Mouse (Mus musculus) forebrain, embryonic 10.5 days (tissue): ENCODE data around the gene Tbce. TPM values are rescaled to one million over a fixed set of nuclear protein-coding genes. Genes with fewer than 3 reads are reported as not detected.
A peak's percentile ranks its signal among the peaks of the same experiment; 100 is the strongest.
"Not testable (repeated sequence)": the region's sequence is repeated elsewhere in the genome, so short reads cannot be mapped to it uniquely, and the experiment has no call there.

Source experiments
- DNase-seq: peaks from one replicate; pipeline ENCODE4 v3.0.0-alpha.2; 2017; ENCODE audit warnings: low spot score; ENCODE audit errors: extremely low spot score
- H3K27ac ChIP-seq: fragments of 300-500 bp; sonication (generic); 2 replicates; pipeline ENCODE4 v1.5.1; 2016; ENCODE audit warnings: mild to moderate bottlenecking
- H3K27me3 ChIP-seq: fragments of 300-500 bp; sonication (generic); 2 replicates; pipeline ENCODE4 v1.6.1; 2016; ENCODE audit warnings: mild to moderate bottlenecking; ENCODE audit not compliant: poor library complexity, severe bottlenecking
- H3K36me3 ChIP-seq: fragments of 300-500 bp; sonication (generic); replicated peaks from 2 replicates; pipeline ENCODE4 v1.6.1; 2016; ENCODE audit warnings: mild to moderate bottlenecking, moderate library complexity
- H3K4me1 ChIP-seq: fragments of 300-500 bp; sonication (generic); 2 replicates; pipeline ENCODE4 v1.6.1; 2016
- H3K4me3 ChIP-seq: fragments of 300-500 bp; sonication (generic); 2 replicates; pipeline ENCODE4 v1.5.1; 2016; ENCODE audit warnings: mild to moderate bottlenecking, moderate library complexity
- H3K9me3 ChIP-seq: fragments of 300-500 bp; sonication (generic); 2 replicates; pipeline ENCODE4 v1.6.1; 2016; ENCODE audit warnings: mild to moderate bottlenecking, moderate library complexity
- WGBS: fragments of 180-500 bp; shearing (Covaris S2); methylation state at CpG from one replicate; pipeline ENCODE4 v1.1.7; 2016; 5-methylcytosine and 5-hydroxymethylcytosine counted together
- polyA plus RNA-seq: library from polyadenylated mRNA; unstranded; fragments of >200 nt; fragmentation: Nextera tagmentation; extraction: Ambion mirVana; gene quantifications from 2 replicates; pipeline ENCODE4 v1.2.1, GENCODE M21; 2016

Tbce gene
- polyA plus RNA-seq, 1 experiment from 2014 or later, result 48.4 TPM

DNA sequence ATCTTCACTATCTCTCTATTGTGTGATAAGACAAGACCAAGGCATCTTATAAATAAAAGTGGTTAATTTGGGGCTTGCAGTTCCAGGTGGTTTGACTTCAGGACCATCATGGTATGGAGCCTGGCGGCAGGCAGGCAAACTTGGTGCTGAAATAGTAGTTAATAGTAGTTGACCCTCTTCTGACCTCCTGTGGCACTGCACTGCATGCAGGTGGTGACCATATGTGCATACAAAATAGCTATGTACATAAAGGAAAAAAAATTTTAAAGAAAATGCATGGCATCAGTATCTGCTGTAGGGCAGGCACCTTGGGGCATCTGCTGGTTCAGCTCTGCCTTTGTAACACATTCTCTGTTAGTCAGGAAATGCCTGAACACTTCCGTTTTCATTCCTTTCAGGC lies 49.0 kb downstream of the Tbce start:
- Histone ChIP-seq H3K9me3 (no peaks in the 10 kb centered on the region), H3K27me3 (no peaks in the 10 kb centered on the region), H3K27ac (no peak overlapping the region), H3K36me3 (peaks cover 77% of the 10 kb centered on the region), H3K4me3 (no peak overlapping the region), H3K4me1 (no peaks in the 10 kb centered on the region)
- no peak for DNase-seq
- WGBS, result 70% methylated on average over 2 of the region's 2 CpGs

DNA sequence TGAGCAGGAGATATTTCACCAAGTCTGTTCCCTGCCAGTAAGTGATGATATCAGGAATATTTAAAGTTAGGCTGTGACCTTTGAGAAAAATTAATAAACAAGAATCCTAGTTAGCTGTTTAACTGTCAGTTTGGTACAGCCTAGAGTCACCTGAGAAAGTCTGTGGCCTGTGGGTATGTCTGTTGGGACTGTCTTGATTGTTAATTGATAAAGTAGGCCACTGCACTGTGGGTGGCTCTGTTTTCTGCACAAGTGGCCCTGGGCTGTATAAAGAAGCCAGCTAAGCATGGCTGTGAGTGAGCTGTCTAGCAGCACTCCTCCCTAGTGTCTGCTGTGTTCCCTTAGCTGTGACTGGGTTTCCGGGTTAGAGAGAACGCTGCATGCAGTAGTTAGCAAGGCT lies 50.3 kb downstream of the Tbce start:
- Histone ChIP-seq H3K4me3 (no peak overlapping the region), H3K9me3 (no peaks in the 10 kb centered on the region), H3K36me3 (peaks cover 66% of the 10 kb centered on the region), H3K4me1 (no peaks in the 10 kb centered on the region), H3K27me3 (no peaks in the 10 kb centered on the region), H3K27ac (no peak overlapping the region)
- 98% methylated on average over 2 of the region's 2 CpGs for WGBS
- DNase-seq, result no peak

DNA sequence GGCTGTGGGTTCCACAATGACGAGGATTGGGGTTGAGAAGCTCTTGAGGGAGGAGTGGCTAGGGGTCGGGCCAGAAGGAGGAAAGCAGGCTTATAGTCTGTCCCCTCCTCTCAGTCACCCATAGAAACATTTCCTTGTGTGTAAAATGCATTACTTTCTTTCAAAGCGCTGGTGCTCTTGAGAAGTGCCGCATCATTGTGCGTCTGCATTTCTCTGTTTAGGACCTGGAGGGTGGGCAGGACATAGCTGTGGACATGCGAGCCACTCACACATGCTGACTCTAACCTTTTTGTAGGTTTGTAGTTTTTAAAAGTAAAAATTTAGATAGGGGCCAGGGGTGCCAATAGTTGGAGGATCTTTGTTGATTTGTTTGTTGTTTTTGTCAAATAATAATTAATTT lies 55.9 kb downstream of the Tbce start:
- DNase-seq, result no peak
- WGBS, result 87% methylated on average over 6 of the region's 6 CpGs
- Histone ChIP-seq H3K27me3 (no peaks in the 10 kb centered on the region), H3K36me3 (peaks cover 41% of the 10 kb centered on the region), H3K9me3 (no peaks in the 10 kb centered on the region), H3K27ac (no peak overlapping the region), H3K4me3 (no peak overlapping the region), H3K4me1 (no peaks in the 10 kb centered on the region)

DNA sequence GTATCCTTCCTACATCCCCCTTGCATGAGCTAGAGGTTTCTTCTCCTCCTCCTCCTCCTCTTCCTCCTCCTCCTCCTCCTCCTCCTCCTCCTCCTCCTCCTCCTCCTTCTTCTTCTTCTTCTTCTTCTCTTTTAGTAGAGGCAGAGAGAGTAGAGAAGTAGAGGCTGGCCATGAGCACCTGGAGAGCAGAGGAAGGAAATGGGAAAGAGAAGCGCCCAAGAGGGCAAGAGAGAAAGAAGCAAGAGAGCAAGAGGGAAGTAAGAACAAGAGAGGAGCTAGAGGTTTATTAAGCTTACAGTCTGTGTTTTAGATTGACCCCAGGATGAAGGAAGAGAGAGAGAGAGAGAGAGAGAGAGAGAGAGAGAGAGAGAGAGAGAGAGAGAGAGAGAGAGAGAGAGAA lies 57.6 kb downstream of the Tbce start:
- not testable (repeated sequence) for H3K4me1 ChIP-seq, H3K27ac ChIP-seq, H3K27me3 ChIP-seq, H3K9me3 ChIP-seq, DNase-seq, H3K4me3 ChIP-seq
- 59% methylated on average over 1 of the region's 1 CpGs for WGBS
- H3K36me3 ChIP-seq, result peaks cover 40% of the 10 kb centered on the region

DNA sequence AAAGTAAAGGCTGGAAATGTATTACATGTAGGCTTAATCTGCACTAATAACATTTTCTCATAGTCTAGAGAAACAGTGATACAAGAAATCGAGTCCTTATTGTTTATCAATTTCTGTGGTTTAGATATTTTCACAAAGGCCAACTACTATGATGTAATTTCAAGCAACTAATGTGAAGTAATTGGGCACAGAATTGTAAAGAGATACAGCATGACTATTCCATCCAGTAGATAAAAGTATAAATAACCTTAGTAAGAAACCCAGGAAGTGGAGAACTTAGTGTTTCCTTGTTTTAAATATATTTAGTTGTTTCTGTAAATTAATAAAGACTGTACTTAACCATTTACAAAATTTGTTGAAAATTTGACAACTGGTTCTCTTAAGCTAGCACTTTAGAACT lies 69.6 kb downstream of the Tbce start:
- Histone ChIP-seq H3K27ac (no peak overlapping the region), H3K27me3 (no peaks in the 10 kb centered on the region), H3K4me1 (peaks cover 10% of the 10 kb centered on the region), H3K9me3 (no peaks in the 10 kb centered on the region), H3K36me3 (peaks cover 55% of the 10 kb centered on the region), H3K4me3 (no peak overlapping the region)
- WGBS, result 93% methylated on average over 1 of the region's 1 CpGs
- no peak for DNase-seq

DNA sequence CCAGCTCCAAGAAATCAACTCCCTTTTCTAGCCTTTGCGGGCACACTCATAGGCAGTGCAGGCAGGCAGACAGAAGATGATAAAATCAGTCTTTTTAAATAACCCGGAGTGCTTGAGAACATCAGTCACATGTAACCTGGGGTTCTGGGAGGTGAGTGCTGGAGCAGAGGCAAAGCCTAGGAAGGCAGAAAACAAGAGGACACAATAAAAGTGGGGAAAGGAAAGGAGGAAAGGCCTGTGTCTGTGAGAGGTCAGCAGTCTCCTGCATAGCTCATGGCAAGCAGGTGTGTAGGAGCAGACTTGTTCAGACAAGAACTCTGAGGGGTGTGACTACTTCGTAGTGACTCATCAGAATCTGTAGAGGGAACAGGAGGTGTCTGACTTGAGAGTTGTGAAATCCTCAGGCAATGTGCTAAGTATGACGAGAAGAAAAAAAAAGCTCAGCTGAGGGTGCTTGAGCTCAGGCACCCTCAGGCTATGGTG lies 70.8 kb downstream of the Tbce start:
- H3K4me3 ChIP-seq, result no peak overlapping the region
- no peaks in the 10 kb centered on the region for H3K27me3 ChIP-seq
- no peak for DNase-seq
- no peaks in the 10 kb centered on the region for H3K9me3 ChIP-seq
- peaks cover 10% of the 10 kb centered on the region for H3K4me1 ChIP-seq
- H3K36me3 ChIP-seq, result peaks cover 58% of the 10 kb centered on the region
- WGBS, result 90% methylated on average over 4 of the region's 4 CpGs
- no peak overlapping the region for H3K27ac ChIP-seq

DNA sequence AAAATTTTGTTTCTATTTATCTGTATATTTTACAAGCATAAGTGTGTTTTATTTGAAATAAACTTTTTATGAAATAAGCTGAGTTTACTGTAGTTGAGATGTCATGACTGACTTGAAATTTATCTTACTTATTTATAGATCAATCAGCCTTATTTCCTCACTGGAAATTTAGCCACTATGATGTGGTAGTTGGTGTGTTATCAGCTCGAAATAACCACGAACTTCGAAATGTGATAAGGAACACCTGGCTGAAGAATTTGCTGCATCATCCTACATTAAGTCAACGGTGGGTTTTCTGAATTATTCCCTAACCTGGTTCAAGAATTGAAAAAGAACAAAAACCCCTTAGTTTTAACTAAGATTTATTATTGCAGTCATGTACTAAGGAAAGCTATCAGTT lies 73.3 kb downstream of the Tbce start:
- Histone ChIP-seq H3K4me3 (no peak overlapping the region), H3K4me1 (peaks cover 10% of the 10 kb centered on the region), H3K36me3 (peaks cover 51% of the 10 kb centered on the region), H3K9me3 (no peaks in the 10 kb centered on the region; the same call in 1 of the 2 replicates), H3K27me3 (no peaks in the 10 kb centered on the region), H3K27ac (no peak overlapping the region)
- WGBS, result 91% methylated on average over 4 of the region's 4 CpGs
- no peak for DNase-seq

DNA sequence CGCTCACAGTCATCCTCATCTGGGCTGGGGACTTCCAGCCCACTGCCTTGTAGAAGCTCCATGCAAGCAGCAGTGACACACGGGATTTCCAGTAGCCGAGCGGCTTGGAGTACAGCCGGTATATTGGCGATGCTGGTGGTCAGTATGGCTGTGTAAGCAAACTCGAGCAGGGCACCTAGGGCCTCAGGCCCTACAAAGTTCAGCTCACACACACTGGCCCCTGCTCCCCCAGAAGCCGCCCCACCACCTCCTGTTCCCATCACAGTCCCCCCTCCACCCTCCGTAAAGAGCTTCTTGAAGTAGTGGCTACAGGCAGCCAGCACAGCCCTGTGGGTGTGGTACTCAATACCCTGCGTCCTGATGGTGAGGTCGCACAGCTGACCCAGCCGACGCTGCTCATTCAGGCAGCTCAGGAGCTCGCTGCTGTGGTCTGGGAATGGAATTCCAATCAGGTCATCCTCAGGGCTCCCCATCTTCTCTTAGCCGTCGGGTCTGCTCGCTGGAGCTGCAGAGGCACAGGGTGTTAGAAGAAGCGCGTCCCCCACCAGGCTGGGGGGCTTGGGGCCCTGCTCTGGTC lies 74.0 kb downstream of the Tbce start:
- WGBS, result 74% methylated on average over 19 of the region's 19 CpGs
- Histone ChIP-seq H3K9me3 (no peaks in the 10 kb centered on the region; the same call in 1 of the 2 replicates), H3K4me1 (peaks cover 10% of the 10 kb centered on the region), H3K27ac (no peak overlapping the region), H3K4me3 (no peak overlapping the region), H3K36me3 (peaks cover 49% of the 10 kb centered on the region), H3K27me3 (no peaks in the 10 kb centered on the region)
- no peak for DNase-seq

DNA sequence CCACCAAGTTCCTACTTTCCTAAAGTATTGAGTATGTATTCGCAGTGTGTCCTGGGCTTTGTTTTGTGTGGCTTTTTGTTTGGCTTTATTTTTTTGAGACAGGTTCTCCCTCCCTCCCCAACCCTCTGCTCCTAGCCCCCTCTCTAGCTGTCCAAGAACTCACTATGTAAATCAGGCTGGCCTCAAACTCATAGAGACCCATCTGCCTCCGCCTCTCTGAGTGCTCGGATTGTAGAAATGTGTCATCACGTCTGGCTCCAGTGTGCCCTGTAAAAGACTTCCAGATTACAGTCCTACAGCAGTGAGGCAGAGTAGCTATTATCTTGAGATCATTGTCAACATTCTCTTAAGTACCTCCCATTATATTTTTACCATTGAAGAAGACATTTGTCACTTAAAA lies 78.4 kb downstream of the Tbce start:
- Histone ChIP-seq H3K36me3 (peaks cover 44% of the 10 kb centered on the region), H3K4me1 (peaks cover 14% of the 10 kb centered on the region), H3K4me3 (no peak overlapping the region), H3K27ac (no peak overlapping the region), H3K9me3 (no peaks in the 10 kb centered on the region; the same call in none of the 2 replicates), H3K27me3 (no peaks in the 10 kb centered on the region)
- no peak for DNase-seq
- WGBS, result 86% methylated on average over 4 of the region's 4 CpGs

DNA sequence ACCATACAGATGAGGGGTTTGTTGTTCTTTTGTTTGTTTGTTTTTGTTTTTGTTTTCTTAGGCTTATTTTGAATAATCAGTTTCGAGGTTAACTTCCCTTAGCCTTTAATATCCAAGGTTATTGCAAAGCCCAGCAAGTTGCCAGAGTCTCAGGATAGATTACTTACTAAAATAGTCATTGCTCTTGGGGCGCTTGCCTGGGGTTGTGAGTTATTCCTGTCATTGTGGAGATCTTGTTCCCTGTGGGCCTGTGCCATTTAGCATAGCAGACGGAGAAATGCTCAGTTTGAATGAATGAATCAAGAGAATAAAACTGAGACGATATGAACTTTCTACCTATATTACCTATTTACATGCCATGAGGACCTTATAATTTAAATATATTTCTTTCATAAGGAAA lies 79.2 kb downstream of the Tbce start:
- H3K27me3 ChIP-seq, result no peaks in the 10 kb centered on the region
- 95% methylated on average over 4 of the region's 4 CpGs for WGBS
- DNase-seq, result no peak
- H3K36me3 ChIP-seq, result peaks cover 39% of the 10 kb centered on the region
- peaks cover 16% of the 10 kb centered on the region for H3K4me1 ChIP-seq
- H3K9me3 ChIP-seq, result no peaks in the 10 kb centered on the region; the same call in none of the 2 replicates
- no peak overlapping the region for H3K27ac ChIP-seq
- H3K4me3 ChIP-seq, result no peak overlapping the region

DNA sequence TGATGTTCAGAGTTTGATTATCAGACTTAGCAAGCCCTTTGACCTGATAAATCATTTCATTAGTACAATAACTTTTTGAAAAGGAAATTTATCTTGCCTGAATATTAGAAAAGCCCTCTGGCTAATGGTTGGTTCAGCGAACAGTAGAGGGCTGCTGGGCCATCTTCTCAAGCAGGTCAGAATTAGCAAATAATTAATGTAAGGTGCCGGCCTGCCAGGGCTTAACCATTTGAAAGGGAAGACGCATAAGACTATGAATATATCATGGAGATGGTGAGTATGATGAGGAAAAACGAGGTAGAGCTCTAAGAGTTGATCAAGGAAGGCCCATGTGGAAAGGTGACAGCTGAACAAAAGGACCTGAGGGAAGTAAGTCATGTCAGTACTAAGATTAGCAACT lies 82.8 kb downstream of the Tbce start:
- 91% methylated on average over 4 of the region's 4 CpGs for WGBS
- DNase-seq, result no peak
- Histone ChIP-seq H3K27ac (no peak overlapping the region), H3K4me3 (no peak overlapping the region), H3K4me1 (peaks cover 21% of the 10 kb centered on the region), H3K36me3 (peaks cover 33% of the 10 kb centered on the region), H3K9me3 (no peaks in the 10 kb centered on the region; the same call in none of the 2 replicates), H3K27me3 (no peaks in the 10 kb centered on the region)

DNA sequence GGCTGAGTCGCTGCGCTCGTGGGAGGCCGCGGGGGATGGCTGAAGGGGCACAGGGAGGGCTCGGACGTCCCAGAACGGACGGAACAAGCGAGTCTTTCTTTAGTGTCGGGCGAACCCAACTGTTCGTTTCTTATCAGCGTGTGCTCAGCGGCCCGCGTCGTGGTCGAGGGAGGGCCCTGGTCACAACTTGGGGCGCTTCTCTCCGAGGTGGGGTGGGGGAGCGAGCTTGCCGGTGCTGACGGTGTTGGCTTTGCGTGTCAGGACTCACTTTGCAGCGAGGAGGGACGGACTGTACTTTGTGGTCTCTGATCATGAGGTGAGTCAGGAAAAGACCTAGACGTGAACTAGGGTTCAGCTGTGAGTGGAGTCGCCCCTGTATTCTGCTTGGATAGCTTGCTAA lies 84.5 kb downstream of the Tbce start:
- Histone ChIP-seq H3K27me3 (no peaks in the 10 kb centered on the region), H3K27ac (peak overlapping the region; percentile 93), H3K4me1 (peaks cover 21% of the 10 kb centered on the region), H3K9me3 (peaks cover 6% of the 10 kb centered on the region), H3K36me3 (peaks cover 32% of the 10 kb centered on the region), H3K4me3 (peak overlapping the region; percentile 86)
- WGBS, result 0% methylated on average over 29 of the region's 29 CpGs
- no peak for DNase-seq

DNA sequence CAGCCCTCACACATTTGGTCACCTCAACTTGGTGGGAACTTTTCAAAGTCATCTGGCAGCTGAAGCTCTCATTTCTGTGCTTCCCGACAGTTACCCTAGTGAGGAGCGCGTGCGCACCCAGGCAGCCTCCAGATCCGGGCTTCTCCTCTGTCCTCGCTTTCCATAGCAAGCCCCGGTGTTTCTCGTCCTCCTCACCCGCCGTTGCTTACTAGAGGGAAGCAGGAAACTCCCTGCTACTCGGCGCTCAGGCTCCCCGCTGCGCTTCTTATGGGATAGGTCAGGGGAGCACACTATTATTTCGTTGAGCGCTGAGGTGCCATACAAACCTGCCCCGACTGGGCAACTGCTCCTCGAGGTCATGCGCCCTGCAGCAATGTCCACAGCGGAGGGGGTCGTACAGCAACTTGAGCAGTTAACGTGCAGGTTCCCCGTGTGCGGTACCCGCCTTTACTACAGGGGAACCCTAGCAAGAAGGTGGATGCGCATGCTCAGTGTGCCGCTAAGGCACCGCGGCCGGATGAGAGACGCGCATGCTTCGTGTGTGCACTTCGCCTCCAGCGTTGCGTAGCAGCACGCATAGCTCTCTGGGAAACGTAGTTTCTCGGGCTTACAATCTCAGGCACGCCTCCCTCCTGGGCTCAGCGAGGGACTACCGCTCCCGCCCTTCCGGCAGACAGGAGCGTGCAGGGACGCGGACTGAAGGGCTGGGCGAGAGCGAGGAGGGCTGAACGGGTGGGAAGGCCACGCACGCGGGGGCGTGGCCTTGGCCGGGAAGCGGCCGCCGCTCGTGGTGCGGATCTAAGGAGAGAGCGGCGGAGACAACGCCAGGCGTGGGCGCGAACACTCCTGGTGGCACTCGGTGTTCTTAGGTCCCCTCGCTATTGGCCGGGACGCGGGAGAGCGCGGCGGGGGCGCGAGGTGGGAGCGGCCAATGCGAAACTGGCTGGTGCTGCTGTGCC lies 85.3 kb downstream of the Tbce start, which contains the start of gene B3galnt2:
Gene B3galnt2, plus strand, starts transcription at position 596 of the 959 bp plus-strand sequence.
- H3K27ac ChIP-seq, result peak within 1 kb of the TSS; percentile 93
- peak; percentile 95 for DNase-seq
- H3K27me3 ChIP-seq, result no peaks in the 10 kb centered on the region
- H3K9me3 ChIP-seq, result peaks cover 8% of the 10 kb centered on the region
- peak within 1 kb of the TSS; percentile 86 for H3K4me3 ChIP-seq
- peaks cover 24% of the 10 kb centered on the region for H3K36me3 ChIP-seq
- H3K4me1 ChIP-seq, result peaks cover 21% of the 10 kb centered on the region
- under 1% methylated on average over 78 of the region's 78 CpGs for WGBS
